Mouse (Mus musculus) kidney, adult 2 months (tissue): ENCODE measurements around the gene Slco4a1.
A peak's percentile ranks its signal among the peaks of the same experiment; 100 is the strongest.

Source experiments
- CTCF ChIP-seq: fragments of 200-500 bp; conservative IDR thresholded peaks from 2 replicates; pipeline ENCODE4 v1.5.1; 2011; ENCODE audit warnings: low read depth, mild to moderate bottlenecking, control low read depth, low read length, moderate library complexity, mixed read lengths; ENCODE audit not compliant: insufficient read depth, insufficient read length
- POLR2A ChIP-seq: fragments of 200-500 bp; IDR thresholded peaks from one replicate; pipeline ENCODE4 v1.6.1; 2011; ENCODE audit warnings: low read depth, low read length, control low read depth

DNA sequence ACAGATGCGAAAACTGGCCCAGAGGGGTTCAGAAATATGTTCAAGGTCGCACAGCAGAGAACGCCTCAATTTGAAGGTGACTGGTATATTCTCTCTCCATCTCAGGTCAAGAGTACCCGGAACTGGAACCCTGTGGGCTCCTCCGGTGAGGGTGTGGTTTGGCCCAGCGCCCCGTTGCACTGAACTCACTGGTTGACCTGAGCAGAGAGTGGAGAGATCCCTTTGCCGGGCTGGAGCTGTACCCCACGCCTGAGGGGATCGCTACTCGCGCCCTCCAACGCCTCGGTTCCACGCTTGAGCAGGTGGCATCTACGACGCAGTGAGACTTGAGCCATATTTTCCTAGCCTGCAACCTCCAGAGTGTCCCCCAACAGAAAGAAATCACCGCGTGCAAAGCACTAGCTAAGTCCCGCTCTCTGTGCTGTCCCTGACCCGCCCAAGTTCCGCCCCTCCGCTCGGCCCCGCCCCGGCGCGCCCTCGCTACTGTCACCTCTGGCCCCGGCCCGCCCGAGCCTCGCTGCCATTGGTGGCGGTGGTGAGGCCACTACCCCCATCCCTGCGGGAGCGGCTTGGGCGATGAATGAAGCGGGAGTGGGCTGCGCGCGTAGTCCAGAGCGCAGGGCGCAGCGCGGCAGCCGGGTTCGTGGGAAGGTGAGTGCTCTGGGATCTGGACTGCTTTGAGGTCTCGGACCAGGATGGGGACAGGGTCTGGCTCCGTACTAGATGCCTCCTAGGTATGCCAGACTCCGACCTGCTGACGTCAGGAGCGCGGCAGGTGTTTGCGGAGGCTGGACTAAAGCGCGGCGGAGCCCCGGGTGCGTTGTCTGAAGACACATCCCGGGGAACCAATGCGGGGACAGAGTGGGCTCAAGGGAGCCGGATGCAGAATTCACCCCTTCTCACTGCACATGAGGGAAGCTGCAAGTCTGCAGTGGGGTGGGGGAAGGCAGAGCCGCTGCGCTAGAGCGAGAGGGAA lies at the start of gene Slco4a1:
- TF ChIP-seq CTCF (no peak), POLR2A (peak; percentile 88)
